Mouse (Mus musculus) bone marrow, adult 2 months (tissue): ENCODE measurements at regions not wholly inside any gene's neighbourhood (a gene's known extent, or its start where the extent isn't known, plus 50 kb on each side); places are given as distances from the start of the nearest gene placed in this dataset.

Experiments used
- H3K27ac ChIP-seq: fragments of 200-500 bp; 2 replicates; pipeline ENCODE4 v1.5.1; 2012; ENCODE audit warnings: low read depth, mild to moderate bottlenecking, control low read depth, inconsistent platforms, low read length; ENCODE audit not compliant: control insufficient read depth, poor library complexity, insufficient read depth
- H3K4me1 ChIP-seq: fragments of 200-500 bp; 2 replicates; pipeline ENCODE4 v1.6.1; 2011; ENCODE audit warnings: low read length; ENCODE audit not compliant: control insufficient read depth, insufficient read depth
- H3K4me3 ChIP-seq: fragments of 200-500 bp; replicated peaks from 2 replicates; pipeline ENCODE3; 2011; ENCODE audit warnings: mild to moderate bottlenecking, low read depth, low read length, control low read depth; ENCODE audit not compliant: control insufficient read depth
- CTCF ChIP-seq: fragments of 200-500 bp; IDR thresholded peaks from 2 replicates; pipeline ENCODE4 v1.5.1; 2011; ENCODE audit warnings: low read length, control low read depth; ENCODE audit not compliant: control insufficient read depth, insufficient read depth
- POLR2A ChIP-seq: fragments of 200-500 bp; IDR thresholded peaks from 2 replicates; pipeline ENCODE4 v1.6.1; 2011; ENCODE audit warnings: low read depth, mild to moderate bottlenecking, control low read depth, low read length, borderline replicate concordance; ENCODE audit not compliant: control insufficient read depth
- WGBS: fragments of 180-500 bp; shearing (Covaris S2); methylation state at CpG from one replicate; pipeline ENCODE4 v1.1.7; 2018; 5-methylcytosine and 5-hydroxymethylcytosine counted together

DNA sequence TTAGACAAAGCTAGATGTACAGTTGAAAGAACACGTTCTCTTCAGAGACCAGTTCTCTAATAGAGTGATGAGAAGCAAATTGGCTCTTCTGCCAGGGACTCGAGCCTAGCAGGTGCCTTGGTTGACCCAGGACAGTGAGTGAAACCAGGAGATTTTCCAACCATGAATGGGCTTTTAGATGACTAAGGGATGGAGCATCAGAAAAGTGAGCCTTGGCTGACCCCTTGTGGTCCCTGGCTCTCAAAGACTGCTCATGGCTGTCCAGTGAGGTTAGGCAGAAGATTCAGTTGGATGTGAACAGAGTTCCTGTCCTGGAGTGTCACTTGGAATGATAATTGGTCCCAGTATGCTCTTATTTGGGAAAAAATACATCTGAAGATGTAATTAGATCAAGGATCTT, 64.3 kb upstream of the Vash1 start:
- TF ChIP-seq CTCF (peak; percentile 23; the same call in 1 of the 2 replicates), POLR2A (no peak)
- Histone ChIP-seq H3K4me1 (no peaks in the 10 kb centered on the region), H3K27ac (no peak overlapping the region), H3K4me3 (no peak overlapping the region)
- WGBS: 37% methylated on average over 2 of the region's 2 CpGs

DNA sequence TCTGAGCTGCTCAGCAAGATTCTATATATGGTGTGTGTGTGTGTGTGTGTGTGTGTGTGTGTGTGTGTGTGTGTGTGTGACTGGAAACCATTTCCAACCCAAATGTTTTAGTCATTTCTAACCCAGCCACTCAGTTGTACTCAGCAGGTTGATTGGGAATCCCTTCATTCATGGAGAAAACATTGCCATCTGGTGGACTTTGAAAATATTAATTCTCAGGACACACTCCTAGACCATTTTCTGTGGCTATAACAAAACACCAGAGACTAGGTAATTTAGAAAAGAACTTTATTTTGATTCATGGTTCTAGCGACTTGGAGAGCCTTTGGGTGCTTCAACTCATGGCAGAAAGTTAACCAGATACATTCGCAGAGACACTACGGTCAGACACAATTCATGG, 62.2 kb upstream of the Vash1 start:
- Histone ChIP-seq H3K4me3 (no peak overlapping the region), H3K4me1 (no peaks in the 10 kb centered on the region), H3K27ac (no peak overlapping the region)
- WGBS: 79% methylated on average over 3 of the region's 3 CpGs
- no peak for TF ChIP-seq CTCF
- TF ChIP-seq POLR2A: no peak

DNA sequence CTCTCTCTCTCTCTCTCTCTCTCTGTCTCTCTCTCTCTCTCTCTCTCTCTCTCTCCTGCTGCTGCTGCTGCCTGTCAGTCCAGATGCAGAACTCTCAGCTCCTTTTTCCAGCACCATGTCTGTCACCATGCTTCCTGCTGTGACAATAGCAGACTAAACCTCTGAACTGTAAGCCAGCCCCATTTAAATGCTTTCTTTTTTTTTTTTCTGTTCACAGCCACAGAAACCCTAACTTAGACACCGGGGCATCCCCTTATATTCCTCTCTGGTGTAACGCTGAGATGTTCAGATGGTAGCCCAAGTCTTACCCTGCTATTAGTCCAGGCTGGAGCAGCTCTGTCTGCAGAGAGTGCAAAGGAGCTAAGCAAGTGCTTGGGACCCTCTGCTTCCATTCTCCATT, 54.3 kb upstream of the Vash1 start:
- H3K27ac ChIP-seq: no peak overlapping the region
- 76% methylated on average over 2 of the region's 2 CpGs for WGBS
- TF ChIP-seq POLR2A: no peak
- no peak for TF ChIP-seq CTCF
- no peak overlapping the region for H3K4me3 ChIP-seq
- no peaks in the 10 kb centered on the region for H3K4me1 ChIP-seq

DNA sequence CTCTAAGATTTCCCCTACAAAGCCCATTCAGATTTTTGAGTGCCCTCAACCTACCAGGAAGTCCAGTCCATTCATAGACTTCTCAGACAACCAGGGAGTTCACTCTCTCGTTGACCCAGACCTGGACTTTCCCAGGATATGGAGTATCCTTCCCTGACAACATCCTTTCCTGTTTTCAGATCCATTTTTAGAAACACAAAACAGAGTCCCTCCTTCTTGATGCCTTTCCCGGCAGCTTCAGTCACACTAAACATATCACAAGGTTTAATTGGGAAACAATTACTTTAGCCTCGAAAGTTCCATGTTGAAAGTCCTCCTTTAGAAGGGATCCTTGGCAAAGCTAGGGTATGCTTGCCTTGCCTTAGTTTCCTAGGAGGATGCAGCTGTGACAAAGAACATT, 51.8 kb upstream of the Vash1 start:
- WGBS: 38% methylated on average over 3 of the region's 3 CpGs
- no peak overlapping the region for H3K4me3 ChIP-seq
- H3K27ac ChIP-seq: no peak overlapping the region
- TF ChIP-seq CTCF: no peak
- TF ChIP-seq POLR2A: no peak
- no peaks in the 10 kb centered on the region for H3K4me1 ChIP-seq

DNA sequence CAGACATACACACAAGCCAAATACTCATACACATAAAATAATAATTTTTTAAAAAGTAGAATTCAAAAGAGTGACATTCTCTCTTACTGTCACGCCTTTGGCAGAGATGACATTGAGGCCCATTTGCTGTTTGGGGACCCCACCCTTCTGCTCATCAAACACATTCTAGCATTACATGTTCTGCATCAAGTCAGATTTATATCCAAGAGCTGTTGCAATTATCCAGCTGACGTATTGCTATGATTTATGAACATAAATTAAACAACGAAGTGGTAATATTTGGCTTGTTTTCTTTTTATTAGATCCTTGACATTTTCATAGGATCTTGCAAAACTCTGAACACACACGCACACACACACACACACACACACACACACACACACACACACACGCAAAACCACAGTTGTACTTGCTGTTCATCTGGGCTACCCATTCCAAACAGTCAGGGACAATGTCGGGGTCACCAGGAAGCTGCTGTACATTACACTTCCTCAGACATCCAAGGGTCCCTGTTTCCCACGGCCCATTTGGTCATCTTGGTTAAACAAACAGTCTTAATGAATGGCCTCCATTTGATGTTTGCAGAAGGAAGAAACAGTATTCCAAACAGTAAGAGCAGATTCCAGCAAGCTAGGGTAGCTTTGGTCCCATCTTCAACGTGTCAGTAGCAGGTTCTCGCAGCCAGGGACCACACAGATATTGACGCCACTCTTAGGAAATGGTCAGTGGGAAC, 50.3 kb upstream of the Vash1 start:
- 47% methylated on average over 10 of the region's 10 CpGs for whole genome bisulfite sequencing
- H3K27ac ChIP-seq: no peak overlapping the region
- no peak overlapping the region for H3K4me3 ChIP-seq
- no peaks in the 10 kb centered on the region for H3K4me1 ChIP-seq
- TF ChIP-seq CTCF: no peak
- TF ChIP-seq POLR2A: no peak
